Mouse (Mus musculus) kidney, embryonic 14.5 days (tissue): ENCODE results near the gene Hoxa3. TPM values are rescaled to one million over a fixed set of nuclear protein-coding genes. Genes with fewer than 3 reads are reported as not detected.
A peak's percentile ranks its signal among the peaks of the same experiment; 100 is the strongest.

Experiments used
- microRNA counts: library from miRNA; unstranded; fragments of <30 nt; microRNA quantifications from one replicate; lab custom pipeline; 2017
- microRNA-seq: library from miRNA; unstranded; fragments of <30 nt; microRNA quantifications from one replicate; pipeline ENCODE4, GENCODE M21; 2016
- polyA plus RNA-seq: library from polyadenylated mRNA; unstranded; fragments of >200 nt; fragmentation: Nextera tagmentation; extraction: Ambion mirVana; gene quantifications from 2 replicates; pipeline ENCODE4 v1.2.1, GENCODE M21; 2014

Hoxa3 gene
- polyA plus RNA-seq, 1 experiment from 2014 or later: 13.6 TPM

MicroRNA genes within 50 kb of the gene (microRNA counts, 519-probe panel; counts per million panel counts)
- 8,440 counts per million, percentile 88 among the panel's probes with 10 or more counts for microRNA mmu-miR-196b (lab: Ali Mortazavi, UCI)

Small RNA genes within 50 kb of the gene (microRNA-seq; reads per million reads assigned to microRNA genes)
- 26,913 reads per million, percentile 97 among the genes with 10 or more reads in this experiment for gene Mir196b

Other genes with a start within 250 kb of the Hoxa3 start
- gene Skap2, start 200.8 kb downstream of the Hoxa3 start, polyA plus RNA-seq: 29.2 and 33.8 TPM in 2 replicates
- 0.64 and 1.0 TPM in 2 replicates for gene Hoxa1, start 55.0 kb downstream of the Hoxa3 start, polyA plus RNA-seq
- 4.7 and 5.5 TPM in 2 replicates for gene Hoxa2, start 48.5 kb downstream of the Hoxa3 start, polyA plus RNA-seq
- 2.7 and 2.9 TPM in 2 replicates for gene 5730596B20Rik, start 35.8 kb downstream of the Hoxa3 start, polyA plus RNA-seq
- gene Hoxa4, start 21.6 kb downstream of the Hoxa3 start, polyA plus RNA-seq: 3.1 and 3.6 TPM in 2 replicates
- gene Hoxa5, start 8.7 kb downstream of the Hoxa3 start, polyA plus RNA-seq: 15.7 and 16.6 TPM in 2 replicates
- gene Hoxa6, start 4.6 kb downstream of the Hoxa3 start, polyA plus RNA-seq: 4.4 TPM in 2 replicates
- not detected in 2 replicates for gene Gm28308, start within 50 bp of the Hoxa3 start, polyA plus RNA-seq
- gene Hoxa7, start 8.5 kb upstream of the Hoxa3 start, polyA plus RNA-seq: 19.1 and 19.6 TPM in 2 replicates
- gene Hoxa9, start 17.8 kb upstream of the Hoxa3 start, polyA plus RNA-seq: 58.1 and 67.8 TPM in 2 replicates
- 177 and 186 TPM in 2 replicates for gene Hoxa10, start 27.5 kb upstream of the Hoxa3 start, polyA plus RNA-seq
- 27.6 and 35.6 TPM in 2 replicates for gene Hoxa11, start 32.5 kb upstream of the Hoxa3 start, polyA plus RNA-seq
- not detected in 2 replicates for gene Hoxa13, start 47.5 kb upstream of the Hoxa3 start, polyA plus RNA-seq
- gene Evx1, start 100.2 kb upstream of the Hoxa3 start, polyA plus RNA-seq: not detected in 2 replicates